Mouse (Mus musculus) bone marrow macrophage, adult 2 months (primary cell): ENCODE measurements around the gene Adamts4.

ENCODE experiments used
- CTCF ChIP-seq: IDR thresholded peaks from 2 replicates; pipeline ENCODE4 v1.5.1; 2012; ENCODE audit warnings: low read depth, mild to moderate bottlenecking, low read length, moderate library complexity
- POLR2A ChIP-seq: IDR thresholded peaks from 2 replicates; pipeline ENCODE4 v1.6.1; 2012; ENCODE audit warnings: mild to moderate bottlenecking, low read depth, low read length, borderline replicate concordance

GRCm38 (mm10) chr1:171293906-171294297, 43.7 kb downstream of the Adamts4 start:
- no peak for TF ChIP-seq CTCF
- TF ChIP-seq POLR2A = no peak
